Mouse (Mus musculus) kidney, adult 2 months (tissue): ENCODE data around the gene Ring1. TPM values are rescaled to one million over a fixed set of nuclear protein-coding genes. Genes with fewer than 3 reads are reported as not detected.
A peak's percentile ranks its signal among the peaks of the same experiment; 100 is the strongest.

Experiments used
- DNase-seq: peaks from one replicate; pipeline ENCODE4 v3.0.0; 2021
- H3K27ac ChIP-seq: fragments of 200-500 bp; 2 replicates; pipeline ENCODE4 v1.5.1; 2012; ENCODE audit warnings: low read depth, low read length, control low read depth, inconsistent platforms; ENCODE audit not compliant: insufficient read depth
- H3K27me3 ChIP-seq: fragments of 200-500 bp; replicated peaks from 2 replicates; pipeline ENCODE4 v1.6.1; 2012; ENCODE audit warnings: mild to moderate bottlenecking, moderate library complexity, low read length, inconsistent platforms; ENCODE audit not compliant: control insufficient read depth, insufficient read depth
- H3K36me3 ChIP-seq: fragments of 200-500 bp; 2 replicates; pipeline ENCODE4 v1.6.1; 2012; ENCODE audit warnings: mild to moderate bottlenecking, moderate library complexity, low read length, inconsistent platforms; ENCODE audit not compliant: control insufficient read depth, insufficient read depth
- H3K4me1 ChIP-seq: fragments of 200-500 bp; 2 replicates; pipeline ENCODE4 v1.6.1; 2011; ENCODE audit warnings: low read length; ENCODE audit not compliant: control insufficient read depth, insufficient read depth
- H3K4me3 ChIP-seq: fragments of 200-500 bp; 2 replicates; pipeline ENCODE4 v1.5.1; 2011; ENCODE audit warnings: mild to moderate bottlenecking, low read depth, low read length, control low read depth; ENCODE audit not compliant: insufficient read depth
- CTCF ChIP-seq: fragments of 200-500 bp; conservative IDR thresholded peaks from 2 replicates; pipeline ENCODE4 v1.5.1; 2011; ENCODE audit warnings: low read depth, mild to moderate bottlenecking, control low read depth, low read length, moderate library complexity, mixed read lengths; ENCODE audit not compliant: insufficient read depth, insufficient read length
- POLR2A ChIP-seq: fragments of 200-500 bp; IDR thresholded peaks from one replicate; pipeline ENCODE4 v1.6.1; 2011; ENCODE audit warnings: low read depth, low read length, control low read depth
- WGBS: fragments of 180-500 bp; shearing (Covaris S2); methylation state at CpG from one replicate; pipeline ENCODE4 v1.1.7; 2018; 5-methylcytosine and 5-hydroxymethylcytosine counted together
- polyA plus RNA-seq: library from polyadenylated mRNA; depleted of rRNA; stranded (reverse); fragments of >200 nt; gene quantifications from 2 replicates; pipeline ENCODE4 v1.2.3, GENCODE M21; 2012

Ring1 gene
- polyA plus RNA-seq, 1 experiment, result 30.4 TPM

DNA sequence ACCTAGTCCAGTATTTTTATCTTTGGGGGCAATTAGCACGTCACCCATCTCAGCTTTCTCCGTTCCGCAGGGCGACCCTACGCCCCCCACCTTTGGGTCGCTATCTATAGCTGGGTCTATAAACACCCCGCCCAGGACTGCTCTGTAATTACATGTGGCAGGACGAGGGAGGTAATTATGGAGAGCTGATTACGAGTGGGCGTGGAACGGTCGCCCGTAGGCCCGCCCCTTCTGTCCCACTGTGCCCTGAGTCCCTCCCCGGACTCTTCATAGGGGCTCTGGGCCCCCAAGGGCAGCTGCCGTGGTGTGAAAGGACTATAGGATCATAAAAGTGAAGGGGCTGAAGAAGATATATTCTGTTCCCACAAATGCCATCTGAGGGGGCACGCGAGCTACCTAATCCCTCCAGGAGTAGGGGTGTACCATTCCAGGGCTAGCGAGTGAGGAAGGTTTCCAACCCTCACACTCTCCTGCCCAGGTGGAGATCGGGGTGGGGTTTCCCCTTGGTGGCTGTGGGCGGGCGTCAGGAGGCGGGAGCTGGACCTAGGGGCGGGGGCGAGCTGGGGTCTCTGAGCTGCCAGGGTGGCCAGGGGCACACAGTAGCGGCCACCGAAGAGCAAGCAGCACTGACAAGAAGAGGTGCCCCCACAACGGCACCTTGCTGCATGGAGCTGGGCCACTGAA lies 14.5 kb upstream of the Ring1 start, which contains the start of gene Col11a2:
Col11a2 (plus strand) TSS at position 560 of the 684 bp plus-strand sequence.
- H3K4me3 ChIP-seq, result no peak within 1 kb of the TSS
- H3K4me1 ChIP-seq, result no peaks in the 10 kb centered on the region

DNA sequence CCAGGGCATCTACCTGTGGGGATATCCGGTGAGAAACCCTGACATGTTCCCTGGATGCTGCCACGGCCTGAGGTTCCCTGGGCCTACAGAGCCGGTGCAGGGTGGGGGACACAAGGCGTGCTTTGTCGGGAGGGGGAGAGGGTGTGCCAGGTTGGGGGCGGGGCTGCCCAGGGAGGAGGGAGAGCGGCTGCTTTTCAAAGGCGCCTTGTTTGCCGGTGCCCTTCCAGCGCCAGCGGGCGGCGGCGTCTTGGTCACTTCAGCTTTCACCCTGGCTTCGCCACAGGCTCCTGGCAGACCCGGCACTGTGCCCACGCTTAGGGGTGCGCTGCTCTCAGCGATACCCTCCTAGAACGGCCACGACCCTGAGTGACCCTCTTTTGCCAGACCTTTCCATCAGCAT lies 14.0 kb upstream of the Ring1 start:
- Histone ChIP-seq H3K4me3 (no peak overlapping the region), H3K27ac (no peak overlapping the region), H3K27me3 (no peaks in the 10 kb centered on the region), H3K4me1 (no peaks in the 10 kb centered on the region), H3K36me3 (peaks cover 2% of the 10 kb centered on the region; the same call in 1 of the 2 replicates)
- WGBS, result 13% methylated on average over 21 of the region's 21 CpGs
- no peak for TF ChIP-seq CTCF
- no peak for TF ChIP-seq POLR2A
- no peak for DNase-seq

More for the DNA sequence above, 14.5 kb upstream of the Ring1 start, which contains the start of gene Col11a2:
- WGBS, result 6% methylated on average over 28 of the region's 28 CpGs
- no peak for DNase-seq
- H3K27me3 ChIP-seq, result no peaks in the 10 kb centered on the region
- no peak for TF ChIP-seq CTCF
- TF ChIP-seq POLR2A, result no peak
- H3K27ac ChIP-seq, result no peak within 1 kb of the TSS
- H3K36me3 ChIP-seq, result peaks cover 2% of the 10 kb centered on the region; the same call in 1 of the 2 replicates

DNA sequence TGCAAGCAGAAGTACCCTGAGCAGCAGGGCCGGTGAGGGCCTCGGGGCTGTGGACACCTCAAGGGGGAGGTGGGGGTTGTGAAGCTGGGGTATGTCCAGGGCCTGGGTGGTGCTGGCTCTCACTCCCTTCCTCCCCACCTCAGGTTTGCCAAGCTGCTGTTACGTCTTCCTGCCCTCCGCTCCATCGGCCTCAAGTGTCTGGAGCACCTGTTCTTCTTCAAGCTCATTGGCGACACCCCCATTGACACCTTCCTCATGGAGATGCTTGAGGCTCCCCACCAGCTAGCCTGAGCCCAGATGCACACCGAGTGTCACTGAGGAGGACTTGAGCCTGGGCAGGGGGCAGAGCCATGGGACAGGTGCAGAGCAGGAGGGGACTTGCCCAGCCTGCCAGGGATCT lies 12.8 kb upstream of the Ring1 start:
- DNase-seq, result no peak
- no peak overlapping the region for H3K27ac ChIP-seq
- 89% methylated on average over 7 of the region's 7 CpGs for WGBS
- no peak for TF ChIP-seq CTCF
- TF ChIP-seq POLR2A, result no peak
- H3K27me3 ChIP-seq, result no peaks in the 10 kb centered on the region
- peaks cover 7% of the 10 kb centered on the region for H3K4me1 ChIP-seq
- no peak overlapping the region for H3K4me3 ChIP-seq
- peaks cover 2% of the 10 kb centered on the region; the same call in 1 of the 2 replicates for H3K36me3 ChIP-seq

DNA sequence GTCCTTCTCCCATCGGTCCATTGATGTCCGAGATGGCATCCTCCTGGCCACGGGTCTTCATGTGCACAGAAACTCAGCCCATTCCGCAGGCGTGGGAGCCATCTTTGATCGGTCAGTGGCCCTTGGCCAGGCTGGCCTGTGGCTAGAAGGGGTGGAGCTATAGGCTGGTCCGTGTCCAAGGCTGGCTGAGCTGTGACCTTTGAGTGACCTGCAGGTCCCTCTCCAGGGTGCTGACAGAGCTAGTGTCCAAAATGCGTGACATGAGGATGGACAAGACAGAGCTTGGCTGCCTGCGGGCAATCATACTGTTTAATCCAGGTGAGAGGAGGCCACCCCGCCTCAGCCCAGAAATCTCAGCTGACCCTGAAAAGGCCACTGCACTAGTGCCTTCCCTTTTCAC lies 12.2 kb upstream of the Ring1 start:
- Histone ChIP-seq H3K27me3 (no peaks in the 10 kb centered on the region), H3K4me1 (peaks cover 7% of the 10 kb centered on the region), H3K4me3 (no peak overlapping the region), H3K36me3 (peaks cover 2% of the 10 kb centered on the region; the same call in 1 of the 2 replicates), H3K27ac (no peak overlapping the region)
- peak; percentile 85 for DNase-seq
- TF ChIP-seq CTCF (no peak), POLR2A (no peak)
- WGBS, result 60% methylated on average over 10 of the region's 10 CpGs

DNA sequence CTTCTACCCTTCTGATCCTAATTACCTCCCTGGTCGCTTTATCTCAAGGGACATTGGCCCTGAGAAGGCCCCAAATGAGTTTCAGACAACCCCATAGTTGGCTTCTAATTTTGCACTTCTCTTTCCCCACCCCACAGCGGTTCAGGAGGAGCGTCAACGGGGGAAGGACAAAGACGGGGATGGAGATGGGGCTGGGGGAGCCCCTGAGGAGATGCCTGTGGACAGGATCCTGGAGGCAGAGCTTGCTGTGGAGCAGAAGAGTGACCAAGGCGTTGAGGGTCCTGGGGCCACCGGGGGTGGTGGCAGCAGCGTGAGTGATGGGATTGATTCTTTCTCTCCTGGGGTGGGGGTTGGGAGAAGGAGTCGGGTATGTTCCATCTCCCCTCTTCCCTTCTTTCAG lies 11.0 kb upstream of the Ring1 start:
- TF ChIP-seq POLR2A (no peak), CTCF (no peak)
- Histone ChIP-seq H3K4me1 (peaks cover 10% of the 10 kb centered on the region), H3K27ac (no peak overlapping the region), H3K27me3 (no peaks in the 10 kb centered on the region), H3K36me3 (peaks cover 2% of the 10 kb centered on the region; the same call in 1 of the 2 replicates), H3K4me3 (no peak overlapping the region)
- 89% methylated on average over 9 of the region's 9 CpGs for WGBS
- DNase-seq, result no peak

DNA sequence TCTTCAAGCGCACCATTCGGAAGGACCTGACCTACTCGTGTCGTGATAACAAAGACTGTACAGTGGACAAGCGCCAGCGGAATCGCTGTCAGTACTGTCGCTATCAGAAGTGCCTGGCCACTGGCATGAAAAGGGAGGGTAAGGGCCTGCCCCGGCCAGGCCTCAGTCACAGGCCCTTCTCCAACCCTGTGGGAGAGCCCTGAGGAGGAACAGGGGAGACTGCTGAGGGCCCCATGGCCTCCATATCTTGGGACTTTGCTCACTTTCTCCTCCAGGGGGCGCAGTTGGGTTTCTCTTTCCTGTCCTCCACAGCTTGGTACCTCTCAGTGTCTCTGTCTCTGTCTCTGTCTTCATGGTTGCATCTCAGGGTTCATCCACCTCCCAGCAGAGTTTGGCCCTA lies 9.6 kb upstream of the Ring1 start:
- H3K36me3 ChIP-seq, result peaks cover 2% of the 10 kb centered on the region; the same call in 1 of the 2 replicates
- no peak overlapping the region for H3K4me3 ChIP-seq
- no peaks in the 10 kb centered on the region for H3K27me3 ChIP-seq
- H3K4me1 ChIP-seq, result peaks cover 16% of the 10 kb centered on the region
- TF ChIP-seq POLR2A (no peak), CTCF (peak; percentile 66)
- no peak overlapping the region for H3K27ac ChIP-seq
- DNase-seq, result peak; percentile 68
- WGBS, result 81% methylated on average over 10 of the region's 10 CpGs

DNA sequence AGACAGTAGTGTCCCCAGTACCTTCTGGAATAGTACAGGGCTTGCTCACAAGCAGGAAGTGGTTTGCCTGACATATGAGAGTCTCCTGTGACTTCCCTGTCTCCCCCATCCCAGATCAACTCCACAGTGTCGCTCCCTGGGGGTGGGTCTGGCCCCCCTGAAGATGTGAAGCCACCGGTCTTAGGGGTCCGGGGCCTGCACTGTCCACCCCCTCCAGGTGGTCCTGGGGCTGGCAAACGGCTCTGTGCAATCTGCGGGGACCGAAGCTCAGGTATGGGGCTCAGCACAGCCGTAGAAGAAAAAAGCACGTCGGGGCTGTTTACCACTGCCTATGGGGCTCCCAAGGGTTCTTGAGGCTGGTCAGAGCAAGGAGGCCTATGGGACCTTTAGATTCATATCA lies 9.0 kb upstream of the Ring1 start:
- Histone ChIP-seq H3K27ac (no peak overlapping the region), H3K4me3 (no peak overlapping the region), H3K4me1 (peaks cover 16% of the 10 kb centered on the region), H3K36me3 (peaks cover 2% of the 10 kb centered on the region; the same call in 1 of the 2 replicates), H3K27me3 (no peaks in the 10 kb centered on the region)
- no peak for DNase-seq
- TF ChIP-seq POLR2A (no peak), CTCF (no peak)
- 91% methylated on average over 9 of the region's 9 CpGs for WGBS
